Mouse (Mus musculus) T-helper 1 cell (primary cell): ENCODE results near the gene Prrc2b.

Experiments
- in situ Hi-C: fragments of 300-600 bp; cut with MboI, MseI; formaldehyde crosslinking; loops from one replicate; pipeline ENCODE4 v1.15.1; 2025; ENCODE audit warnings: high pct_unique_total_duplicates

The Prrc2b gene

DNA sequence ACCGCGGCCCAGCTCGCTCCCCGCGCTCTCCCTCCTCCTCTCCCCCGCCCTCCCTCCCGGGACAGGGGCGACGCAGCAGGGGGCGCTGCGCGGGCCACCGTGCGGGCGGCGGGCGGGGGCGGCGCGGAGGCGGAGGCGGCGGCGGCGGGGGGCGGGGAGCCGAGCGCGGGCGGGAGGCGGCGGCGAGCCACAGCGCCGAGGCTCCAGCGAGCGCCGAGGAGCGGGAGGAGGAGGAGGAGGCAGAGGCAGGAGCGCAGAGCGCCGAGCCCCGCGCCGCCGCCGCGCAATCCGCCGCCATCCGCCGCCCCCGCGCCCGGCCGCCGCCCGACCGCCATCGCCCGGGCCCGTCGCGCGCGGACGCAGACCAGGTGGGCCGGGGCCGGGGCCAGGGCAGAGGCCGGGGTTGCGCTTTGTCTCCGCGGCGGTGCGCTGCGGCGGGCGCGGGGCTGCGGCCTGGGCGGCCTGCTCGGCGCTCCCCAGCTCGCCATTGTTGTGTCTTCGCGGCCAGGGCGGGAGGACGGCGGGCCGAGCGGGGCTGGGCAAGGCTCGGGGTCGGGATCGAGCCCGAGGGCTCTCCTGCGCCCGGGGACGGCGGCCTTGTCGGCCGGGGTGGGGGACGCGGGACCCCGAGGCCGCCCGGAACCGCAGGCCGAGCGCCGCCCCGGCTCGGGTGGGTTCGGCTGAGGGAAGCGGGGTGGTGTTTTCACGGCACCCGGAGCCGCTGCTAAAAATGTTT lies at the start of gene Prrc2b:
Gene Prrc2b (plus strand): TSS at position 159 of the 736 bp plus-strand sequence.
- in situ Hi-C loops: loop anchor here (10.0 kb wide), 1 partner anchor 1426 kb away; no protein-coding TSS in a partner anchor

GRCm38 (mm10) chr2:32102944-32103343 lies 47.9 kb upstream of the Prrc2b start:
- in situ Hi-C loops: no loop called here

GRCm38 (mm10) chr2:32103557-32103956 lies 47.3 kb upstream of the Prrc2b start:
- in situ Hi-C loops: no loop called here

DNA sequence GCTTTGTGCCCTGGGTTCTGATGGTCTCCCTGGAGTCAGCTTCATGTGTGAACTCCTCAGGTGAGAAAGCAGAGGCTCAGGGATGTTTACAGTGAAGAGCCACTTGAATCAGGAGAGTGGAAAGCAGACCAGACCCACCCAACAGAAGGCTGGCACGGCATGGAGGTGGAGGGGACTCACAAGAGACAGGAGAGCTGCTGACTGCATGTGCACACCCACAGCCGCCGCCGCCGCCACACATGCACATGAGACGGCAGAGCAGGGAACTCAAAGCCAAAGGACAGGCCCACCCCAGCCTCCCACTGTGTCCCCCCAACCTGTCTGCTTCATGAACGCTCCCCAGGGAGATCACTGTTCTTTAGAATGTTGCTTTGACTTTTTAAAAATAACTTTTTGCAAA lies 46.8 kb upstream of the Prrc2b start:
- in situ Hi-C loops: no loop called here

DNA sequence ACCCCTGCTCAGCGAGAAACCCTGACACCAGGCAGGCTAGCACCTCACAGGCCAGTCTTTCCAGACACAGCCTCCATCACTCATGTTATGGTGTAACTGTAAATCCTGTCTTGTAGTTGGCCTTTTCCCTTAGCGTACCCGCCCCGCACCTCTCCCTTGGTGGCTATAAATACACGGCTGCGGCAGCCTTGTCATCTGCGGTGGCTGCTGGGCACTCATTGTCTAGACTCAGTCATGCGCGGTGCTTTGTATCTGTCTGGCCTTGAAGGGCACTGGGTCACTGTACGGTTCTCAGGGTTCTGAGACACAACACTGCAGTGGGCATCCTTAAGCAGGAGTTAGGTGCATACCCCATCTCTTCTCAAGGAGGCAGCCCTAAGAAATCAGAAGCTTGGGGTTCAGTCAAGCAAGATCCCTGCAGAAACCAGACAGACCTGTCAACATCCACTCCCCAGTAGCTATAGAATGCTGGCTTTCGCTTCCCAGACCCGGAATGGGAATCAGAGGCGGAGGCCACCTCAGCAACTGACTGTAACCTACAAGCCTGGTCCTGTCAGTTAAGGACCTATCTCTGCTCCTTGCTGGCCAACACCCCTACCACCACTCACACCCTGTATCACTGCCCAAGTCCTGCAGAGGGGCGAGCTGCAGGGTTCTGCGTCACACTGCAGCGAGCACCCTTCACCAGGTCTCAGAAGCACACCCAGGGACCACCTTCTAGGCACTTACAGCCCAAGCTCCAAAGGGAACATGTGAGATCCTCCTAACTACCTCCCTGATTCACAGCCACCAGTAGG lies 45.6 kb upstream of the Prrc2b start:
- in situ Hi-C loops: no loop called here

- in situ Hi-C loops: no loop called here
These were observed 45.0 kb upstream of the Prrc2b start for GRCm38 (mm10) chr2:32105930-32106329.

DNA sequence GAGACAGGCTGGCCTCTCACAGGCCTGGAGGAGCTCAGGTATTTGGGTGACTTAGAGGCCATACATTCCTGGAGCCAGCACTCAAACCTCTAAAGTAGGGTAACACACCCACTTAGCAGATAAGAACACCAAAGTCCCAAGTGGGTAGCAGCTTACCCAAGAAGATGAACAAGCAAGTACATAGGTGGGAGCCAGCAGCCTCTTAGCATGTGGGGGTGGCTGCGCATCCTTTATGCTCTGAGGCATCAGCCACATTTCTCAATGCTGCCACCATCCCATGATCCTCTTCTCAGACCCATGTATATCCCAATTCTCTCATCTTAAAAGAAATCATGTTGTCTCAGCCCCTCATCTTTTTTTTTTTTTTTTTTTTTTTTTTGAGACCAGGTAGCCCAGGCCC lies 39.6 kb upstream of the Prrc2b start:
- in situ Hi-C loops: no loop called here

GRCm38 (mm10) chr2:32112548-32112947 lies 38.3 kb upstream of the Prrc2b start:
- in situ Hi-C loops: no loop called here

DNA sequence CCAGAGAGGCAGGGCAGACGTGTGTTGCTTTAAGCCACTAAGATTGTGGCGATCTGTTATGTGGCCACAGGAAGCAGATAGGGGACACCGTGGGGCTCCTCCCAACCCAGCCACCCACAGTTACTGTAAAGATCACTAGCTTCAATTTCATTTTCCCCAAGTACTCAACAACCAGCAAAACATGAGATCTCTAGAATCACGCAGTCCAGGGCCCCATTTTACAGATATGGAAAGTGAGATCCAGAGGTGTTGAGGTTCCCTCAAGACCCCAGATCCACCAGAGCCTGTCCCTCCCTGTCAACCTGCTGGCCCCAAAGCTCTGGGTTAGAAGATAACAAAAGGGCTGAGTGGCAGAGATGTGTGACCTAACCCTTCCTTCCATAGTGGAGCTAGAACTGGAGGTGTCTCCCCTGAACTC lies 35.0 kb upstream of the Prrc2b start:
- in situ Hi-C loops: no loop called here

DNA sequence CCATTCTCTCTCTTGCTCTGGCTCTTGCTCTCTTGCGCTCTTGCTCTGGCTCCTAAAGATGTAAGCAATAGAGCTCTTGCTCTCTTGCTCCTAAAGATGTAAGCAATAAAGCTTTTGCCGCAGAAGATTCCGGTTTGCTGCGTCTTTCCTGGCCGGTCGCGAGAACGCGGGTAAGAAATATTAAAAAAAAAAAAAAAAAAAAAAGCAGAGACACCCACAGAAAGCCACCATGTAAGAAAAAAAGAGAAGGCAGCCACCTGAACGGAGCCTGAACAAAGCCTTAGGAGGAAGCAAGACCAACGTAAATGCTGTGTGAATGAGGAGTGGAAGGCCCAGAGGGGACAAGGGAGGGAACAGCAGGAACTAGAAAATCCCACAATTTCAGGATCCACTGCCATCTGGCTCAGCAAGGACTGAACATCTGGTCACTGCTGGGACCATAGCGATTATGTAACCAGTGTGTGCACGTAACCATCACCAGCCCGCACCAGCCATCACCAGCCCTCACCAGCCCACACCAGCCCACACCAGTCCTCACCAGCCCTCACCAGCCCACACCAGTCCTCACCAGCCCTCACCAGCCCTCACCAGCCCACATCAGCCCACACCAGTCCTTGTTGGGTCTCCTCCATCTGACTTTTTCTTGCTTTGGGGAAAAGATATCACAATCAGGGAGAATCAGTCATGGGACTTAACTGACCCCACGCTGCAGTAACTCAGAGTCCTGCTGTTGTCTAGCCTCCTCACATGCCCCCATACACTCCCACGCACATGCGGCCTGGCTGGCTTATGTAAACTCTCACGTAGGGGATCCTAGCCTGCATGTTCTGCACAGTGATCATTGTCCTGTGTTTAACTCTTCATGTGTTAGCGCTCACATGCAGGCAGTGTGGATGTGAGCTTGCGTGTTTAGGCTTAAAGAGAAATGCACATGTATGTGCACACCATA lies 30.8 kb upstream of the Prrc2b start:
- in situ Hi-C loops: no loop called here

- in situ Hi-C loops: no loop called here
These were observed 29.7 kb upstream of the Prrc2b start for GRCm38 (mm10) chr2:32121150-32121549.

- in situ Hi-C loops: no loop called here
These were observed 29.1 kb upstream of the Prrc2b start for GRCm38 (mm10) chr2:32121785-32122184.

GRCm38 (mm10) chr2:32127653-32128535 lies 23.0 kb upstream of the Prrc2b start:
- in situ Hi-C loops: loop anchor here (5.0 kb wide), 1 partner anchor 41 kb away; no protein-coding TSS in a partner anchor

DNA sequence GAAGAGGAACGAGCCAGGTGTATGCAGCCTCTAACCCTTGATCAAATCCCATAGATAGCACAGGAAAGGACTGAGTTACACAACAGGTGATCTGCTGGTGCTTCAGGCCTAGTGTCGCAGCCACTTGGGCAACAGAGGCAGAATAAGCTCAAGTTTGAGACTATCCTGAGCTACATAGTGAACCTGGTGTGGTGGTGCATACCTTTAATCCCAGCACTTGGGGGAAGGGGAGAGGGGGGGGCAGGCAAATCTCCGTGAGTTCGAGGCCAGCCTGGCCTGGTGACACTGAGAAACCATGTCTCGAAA lies 22.4 kb upstream of the Prrc2b start:
- in situ Hi-C loops: loop anchor here (5.0 kb wide), 1 partner anchor 41 kb away; no protein-coding TSS in a partner anchor

GRCm38 (mm10) chr2:32129383-32130074 lies 21.4 kb upstream of the Prrc2b start:
- in situ Hi-C loops: loop anchor here (5.0 kb wide), 2 partner anchors 42 to 63 kb away; no protein-coding TSS in a partner anchor

- in situ Hi-C loops: loop anchor here (5.0 kb wide), 1 partner anchor 62 kb away; no protein-coding TSS in a partner anchor
These were observed 20.4 kb upstream of the Prrc2b start for GRCm38 (mm10) chr2:32130435-32130834.

- in situ Hi-C loops: loop anchor here (5.0 kb wide), 1 partner anchor 61 kb away; no protein-coding TSS in a partner anchor
These were observed 19.6 kb upstream of the Prrc2b start for GRCm38 (mm10) chr2:32131205-32131834.

DNA sequence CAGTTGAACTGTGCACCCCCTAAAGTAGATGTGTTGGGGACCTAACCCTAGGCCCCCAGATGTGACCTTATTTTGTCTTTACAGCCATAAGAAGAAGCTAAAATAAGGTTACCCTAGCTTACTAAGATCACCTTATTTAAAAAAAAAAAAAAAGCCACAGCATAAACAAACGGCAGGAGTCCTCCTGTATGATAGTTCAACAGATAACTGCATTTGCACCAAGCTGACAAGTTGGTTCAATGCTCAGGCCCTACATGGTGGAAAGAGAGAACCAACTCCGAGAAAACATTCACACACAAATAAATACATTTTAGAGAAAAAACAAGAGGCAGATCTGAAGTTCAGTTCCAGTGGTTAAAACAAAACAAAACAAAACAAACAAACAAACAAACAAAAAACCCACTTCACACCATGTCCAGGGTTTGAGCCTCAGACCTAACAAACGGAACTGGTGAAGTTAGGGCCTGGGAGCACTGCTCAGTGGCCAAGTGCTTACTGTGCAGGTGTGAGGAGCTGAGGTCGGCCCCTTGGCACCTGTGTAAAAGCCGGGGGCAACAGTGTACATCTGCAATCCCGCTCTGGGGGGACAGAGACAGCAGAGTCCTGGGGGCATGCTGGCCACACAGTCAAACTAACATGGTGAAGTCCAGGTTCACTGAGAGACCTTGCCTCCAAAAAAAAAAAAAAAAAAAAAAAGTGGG lies 18.9 kb upstream of the Prrc2b start:
- in situ Hi-C loops: loop anchor here (5.0 kb wide), 1 partner anchor 60 kb away; no protein-coding TSS in a partner anchor

GRCm38 (mm10) chr2:32132567-32132992 lies 18.3 kb upstream of the Prrc2b start:
- in situ Hi-C loops: loop anchor here (5.0 kb wide), 1 partner anchor 60 kb away; no protein-coding TSS in a partner anchor
